Mouse (Mus musculus) heart, embryonic 10.5 days (tissue): ENCODE data around the gene Camkk2. TPM values are rescaled to one million over a fixed set of nuclear protein-coding genes. Genes with fewer than 3 reads are reported as not detected.

ENCODE experiments used
- DNase-seq: peaks from one replicate; pipeline ENCODE4 v3.0.0-alpha.2; 2017; ENCODE audit warnings: low spot score
- H3K27ac ChIP-seq: fragments of 300-500 bp; sonication (generic); 2 replicates; pipeline ENCODE4 v1.5.1; 2016; ENCODE audit warnings: mild to moderate bottlenecking
- H3K27me3 ChIP-seq: fragments of 300-500 bp; sonication (generic); 2 replicates; pipeline ENCODE4 v1.6.1; 2016; ENCODE audit warnings: mild to moderate bottlenecking; ENCODE audit not compliant: poor library complexity, insufficient read depth, severe bottlenecking
- H3K36me3 ChIP-seq: fragments of 300-500 bp; sonication (generic); 2 replicates; pipeline ENCODE4 v1.6.1; 2016; ENCODE audit warnings: mild to moderate bottlenecking, moderate library complexity
- H3K4me1 ChIP-seq: fragments of 300-500 bp; sonication (generic); 2 replicates; pipeline ENCODE4 v1.6.1; 2016; ENCODE audit warnings: mild to moderate bottlenecking
- H3K4me3 ChIP-seq: fragments of 300-500 bp; sonication (generic); 2 replicates; pipeline ENCODE4 v1.5.1; 2016; ENCODE audit warnings: mild to moderate bottlenecking, moderate library complexity
- H3K9me3 ChIP-seq: fragments of 300-500 bp; sonication (generic); 2 replicates; pipeline ENCODE4 v1.6.1; 2016; ENCODE audit warnings: mild to moderate bottlenecking, moderate library complexity
- WGBS: fragments of 180-500 bp; shearing (Covaris S2); methylation state at CpG from one replicate; pipeline ENCODE4 v1.1.7; 2016; 5-methylcytosine and 5-hydroxymethylcytosine counted together
- polyA plus RNA-seq: library from polyadenylated mRNA; unstranded; fragments of >200 nt; fragmentation: Nextera tagmentation; extraction: Ambion mirVana; gene quantifications from 2 replicates; pipeline ENCODE4 v1.2.1, GENCODE M21; 2016

Camkk2 gene
- polyA plus RNA-seq, 1 experiment from 2014 or later: 21.3 TPM

DNA sequence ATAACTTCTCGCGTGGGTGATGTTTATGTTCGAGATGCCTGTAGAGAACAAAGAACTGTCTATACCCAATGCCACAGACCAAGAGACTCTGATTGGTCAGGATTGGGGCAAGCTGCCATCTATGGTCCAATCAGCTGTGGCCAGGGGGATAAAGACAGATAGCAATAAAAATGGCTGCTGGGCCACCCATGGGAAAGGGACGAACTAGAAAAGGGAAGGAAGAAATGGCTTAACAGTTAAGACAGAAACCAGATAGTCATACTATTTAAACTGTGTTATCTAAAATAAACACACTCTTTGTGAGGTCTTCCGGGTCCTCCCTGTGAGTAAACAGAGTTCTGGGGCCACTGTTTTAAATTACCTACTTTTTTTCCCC is 78.4 kb downstream of the Camkk2 start:
- WGBS: 44% methylated on average over 5 of the region's 5 CpGs
- Histone ChIP-seq H3K27ac (no peak overlapping the region), H3K4me1 (peaks cover 11% of the 10 kb centered on the region), H3K4me3 (no peak overlapping the region), H3K36me3 (no peaks in the 10 kb centered on the region), H3K9me3 (no peaks in the 10 kb centered on the region), H3K27me3 (no peaks in the 10 kb centered on the region)
- DNase-seq: no peak

DNA sequence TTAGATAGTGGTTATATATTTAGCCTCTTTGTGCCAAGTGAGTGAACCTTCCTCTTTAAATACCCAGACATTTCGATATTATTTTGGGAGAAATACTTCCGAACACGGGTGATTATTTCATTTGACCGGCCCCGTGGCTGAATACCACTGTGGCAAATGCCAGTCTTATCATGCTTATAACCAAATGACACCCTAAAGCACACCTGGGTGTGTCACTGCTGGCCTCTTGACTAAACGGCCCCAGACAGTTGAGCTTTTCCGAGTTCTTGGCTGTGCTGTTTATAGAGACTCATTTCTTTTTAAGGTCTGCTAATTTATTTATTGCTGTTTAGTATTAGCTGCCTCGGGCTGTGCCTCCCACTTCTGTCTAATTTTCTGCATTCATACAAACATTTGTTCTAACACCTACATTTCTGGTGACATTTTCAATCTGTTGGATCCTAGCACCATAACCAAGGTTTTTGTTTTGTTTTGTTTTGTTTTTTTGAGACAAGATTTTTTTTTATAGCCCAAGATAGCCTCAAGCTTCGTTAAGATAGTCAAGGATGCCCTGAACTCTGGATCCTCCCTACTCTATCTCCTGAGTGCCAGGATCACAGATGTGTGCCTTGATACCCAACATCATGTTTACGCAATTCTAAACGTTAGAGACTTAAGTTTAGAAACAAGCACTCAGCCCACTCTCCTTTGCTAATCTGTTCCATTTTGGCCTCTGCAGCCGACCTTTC is 78.9 kb downstream of the Camkk2 start:
- H3K36me3 ChIP-seq: no peaks in the 10 kb centered on the region
- H3K4me3 ChIP-seq: no peak overlapping the region
- WGBS: 73% methylated on average over 12 of the region's 12 CpGs
- H3K27me3 ChIP-seq: no peaks in the 10 kb centered on the region
- H3K4me1 ChIP-seq: peaks cover 11% of the 10 kb centered on the region
- DNase-seq: no peak
- no peak overlapping the region for H3K27ac ChIP-seq
- no peaks in the 10 kb centered on the region for H3K9me3 ChIP-seq

DNA sequence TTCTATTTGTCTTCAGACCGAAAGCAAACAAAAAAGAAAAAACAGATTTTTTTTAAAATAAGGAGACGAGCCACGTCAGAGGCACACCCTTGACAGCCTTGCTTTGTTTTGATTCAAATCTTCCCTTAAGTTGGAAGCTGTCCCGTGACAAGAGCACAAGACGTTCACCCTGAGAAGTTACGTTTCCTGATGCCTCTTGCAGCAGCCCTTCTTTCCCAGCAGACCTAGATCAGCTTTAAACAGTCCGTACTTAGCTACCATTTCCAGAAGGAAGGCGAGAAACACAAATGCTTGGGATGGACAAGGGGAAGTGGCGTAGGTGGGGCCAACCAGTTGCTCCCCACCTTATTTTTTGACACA is 80.5 kb downstream of the Camkk2 start:
- no peak overlapping the region for H3K27ac ChIP-seq
- H3K27me3 ChIP-seq: no peaks in the 10 kb centered on the region
- no peaks in the 10 kb centered on the region for H3K36me3 ChIP-seq
- no peak for DNase-seq
- H3K4me1 ChIP-seq: peaks cover 12% of the 10 kb centered on the region
- WGBS: 68% methylated on average over 9 of the region's 9 CpGs
- H3K4me3 ChIP-seq: no peak overlapping the region
- no peaks in the 10 kb centered on the region for H3K9me3 ChIP-seq

DNA sequence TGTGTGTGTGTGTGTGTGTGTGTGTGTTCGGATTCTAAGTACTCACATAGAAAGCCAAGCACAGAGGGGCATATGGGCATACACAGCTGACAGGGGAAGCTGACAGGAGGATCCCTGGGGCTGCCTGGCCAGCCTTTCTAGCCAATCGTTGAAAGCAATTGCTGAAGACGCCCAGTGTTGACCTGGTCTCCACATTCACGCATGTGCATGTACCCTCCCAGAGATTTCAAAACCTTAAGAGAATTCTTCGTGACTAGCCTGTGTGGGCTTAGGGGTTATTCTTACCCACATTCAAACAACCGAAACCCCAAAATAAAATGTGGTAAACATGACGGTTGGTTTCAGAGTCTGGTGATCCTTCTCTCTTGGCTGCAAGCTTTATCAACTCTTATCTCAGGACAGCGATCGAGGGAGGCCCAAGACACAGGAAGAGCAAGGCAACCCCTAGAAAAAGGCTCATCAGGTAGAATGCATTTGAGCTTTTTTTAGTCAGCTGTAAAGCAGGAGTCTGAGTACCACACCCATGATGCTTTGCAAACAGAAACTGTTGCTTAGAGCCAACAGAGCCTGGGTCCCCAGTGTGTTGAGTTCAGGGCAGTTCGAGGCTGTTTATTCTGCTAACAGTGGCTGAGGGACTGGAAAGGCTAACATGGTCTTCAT is 81.0 kb downstream of the Camkk2 start:
- H3K36me3 ChIP-seq: no peaks in the 10 kb centered on the region
- no peak overlapping the region for H3K27ac ChIP-seq
- no peaks in the 10 kb centered on the region for H3K9me3 ChIP-seq
- H3K27me3 ChIP-seq: no peaks in the 10 kb centered on the region
- WGBS: 59% methylated on average over 10 of the region's 10 CpGs
- H3K4me3 ChIP-seq: no peak overlapping the region
- DNase-seq: no peak
- peaks cover 16% of the 10 kb centered on the region for H3K4me1 ChIP-seq

- Histone ChIP-seq H3K9me3 (no peaks in the 10 kb centered on the region), H3K4me3 (no peak overlapping the region), H3K27me3 (no peaks in the 10 kb centered on the region), H3K4me1 (peaks cover 16% of the 10 kb centered on the region), H3K27ac (no peak overlapping the region), H3K36me3 (no peaks in the 10 kb centered on the region)
- DNase-seq: no peak
- 85% methylated on average over 8 of the region's 8 CpGs for WGBS
Measured at GRCm38 (mm10) chr5:122695516-122695915, 83.7 kb downstream of the Camkk2 start.

DNA sequence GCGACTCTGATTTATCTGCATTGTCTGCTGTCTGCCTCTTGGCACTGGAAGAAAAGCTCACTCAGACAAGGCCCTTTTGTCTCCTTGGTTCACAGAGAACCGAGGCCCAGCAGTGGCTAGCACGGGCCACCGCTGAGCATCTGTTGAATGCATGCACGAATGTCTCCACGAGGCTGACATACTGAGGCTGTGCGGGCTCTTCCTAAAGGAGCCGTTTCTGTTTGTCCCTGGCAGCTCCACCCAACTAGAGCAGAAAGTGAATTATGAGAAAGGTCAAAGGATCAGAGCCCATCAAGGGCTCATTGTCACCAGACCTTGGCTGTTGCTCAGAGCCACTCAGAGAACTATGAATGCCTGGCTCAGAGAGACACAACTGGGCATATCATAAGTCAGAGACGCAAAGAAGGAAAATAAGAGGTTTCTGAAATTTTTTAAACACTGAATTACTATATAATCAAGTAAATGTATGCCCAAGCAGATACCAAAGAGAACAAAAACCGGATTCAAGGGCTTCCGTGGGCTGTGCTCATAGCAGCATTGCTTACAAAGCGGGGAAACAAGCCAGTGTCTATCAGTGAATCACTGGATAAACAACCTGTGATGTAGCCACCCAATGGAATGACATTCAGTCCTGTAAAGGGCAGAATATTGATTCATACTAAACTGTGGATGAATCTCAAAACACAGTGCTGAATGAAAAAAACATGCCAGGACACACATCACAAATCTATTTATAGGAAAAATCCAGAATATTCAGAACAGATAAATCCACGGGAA is 85.6 kb downstream of the Camkk2 start:
- no peak overlapping the region for H3K4me3 ChIP-seq
- H3K4me1 ChIP-seq: peaks cover 13% of the 10 kb centered on the region
- peak overlapping the region; percentile 23; the same call in 1 of the 2 replicates for H3K27ac ChIP-seq
- H3K9me3 ChIP-seq: no peaks in the 10 kb centered on the region
- DNase-seq: no peak
- WGBS: 54% methylated on average over 13 of the region's 13 CpGs
- H3K36me3 ChIP-seq: no peaks in the 10 kb centered on the region
- H3K27me3 ChIP-seq: no peaks in the 10 kb centered on the region

- 54% methylated on average over 6 of the region's 6 CpGs for WGBS
- DNase-seq: no peak
- no peaks in the 10 kb centered on the region for H3K9me3 ChIP-seq
- H3K4me1 ChIP-seq: peaks cover 6% of the 10 kb centered on the region; the same call in 1 of the 2 replicates
- no peak overlapping the region for H3K27ac ChIP-seq
- H3K4me3 ChIP-seq: no peak overlapping the region
- no peaks in the 10 kb centered on the region for H3K27me3 ChIP-seq
- no peaks in the 10 kb centered on the region for H3K36me3 ChIP-seq
Measured at GRCm38 (mm10) chr5:122690486-122690885, 88.7 kb downstream of the Camkk2 start.

DNA sequence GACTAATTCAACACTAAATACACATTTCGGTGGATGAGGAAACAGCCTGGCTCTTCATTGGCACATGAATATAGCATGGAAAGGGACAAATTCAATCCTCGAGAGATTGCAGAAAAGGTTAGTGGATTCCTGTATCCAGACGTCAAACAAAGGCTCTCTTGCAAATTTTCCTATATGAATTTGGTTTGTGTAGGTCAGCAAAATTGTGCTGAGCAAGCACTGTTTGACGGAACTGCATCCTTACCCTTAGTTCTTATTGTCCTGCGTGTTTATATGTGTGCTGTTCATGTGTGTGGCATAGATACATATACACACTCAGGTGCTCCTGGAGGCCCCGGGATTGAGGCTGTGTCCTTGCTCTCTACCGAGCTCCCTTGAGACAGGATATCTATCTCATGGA is 90.1 kb downstream of the Camkk2 start:
- Histone ChIP-seq H3K9me3 (no peaks in the 10 kb centered on the region), H3K27me3 (no peaks in the 10 kb centered on the region), H3K36me3 (no peaks in the 10 kb centered on the region), H3K4me3 (no peak overlapping the region), H3K27ac (no peak overlapping the region), H3K4me1 (peaks cover 6% of the 10 kb centered on the region; the same call in 1 of the 2 replicates)
- WGBS: 91% methylated on average over 7 of the region's 7 CpGs
- no peak for DNase-seq

- Histone ChIP-seq H3K9me3 (no peaks in the 10 kb centered on the region), H3K27ac (no peak overlapping the region), H3K4me1 (0 out of 2 replicates have a peak, but pooled peaks cover 3% of the 10 kb centered on the region), H3K4me3 (no peak overlapping the region), H3K36me3 (no peaks in the 10 kb centered on the region), H3K27me3 (no peaks in the 10 kb centered on the region)
- WGBS: 80% methylated on average over 4 of the region's 4 CpGs
- DNase-seq: no peak
Measured at GRCm38 (mm10) chr5:122687391-122687790, 91.8 kb downstream of the Camkk2 start.

- Histone ChIP-seq H3K27me3 (no peaks in the 10 kb centered on the region), H3K4me1 (0 out of 2 replicates have a peak, but pooled peaks cover 6% of the 10 kb centered on the region), H3K27ac (no peak overlapping the region), H3K4me3 (no peak overlapping the region), H3K9me3 (no peaks in the 10 kb centered on the region), H3K36me3 (no peaks in the 10 kb centered on the region)
- DNase-seq: no peak
- 69% methylated on average over 10 of the region's 10 CpGs for WGBS
Measured at GRCm38 (mm10) chr5:122683926-122684325, 95.3 kb downstream of the Camkk2 start.

DNA sequence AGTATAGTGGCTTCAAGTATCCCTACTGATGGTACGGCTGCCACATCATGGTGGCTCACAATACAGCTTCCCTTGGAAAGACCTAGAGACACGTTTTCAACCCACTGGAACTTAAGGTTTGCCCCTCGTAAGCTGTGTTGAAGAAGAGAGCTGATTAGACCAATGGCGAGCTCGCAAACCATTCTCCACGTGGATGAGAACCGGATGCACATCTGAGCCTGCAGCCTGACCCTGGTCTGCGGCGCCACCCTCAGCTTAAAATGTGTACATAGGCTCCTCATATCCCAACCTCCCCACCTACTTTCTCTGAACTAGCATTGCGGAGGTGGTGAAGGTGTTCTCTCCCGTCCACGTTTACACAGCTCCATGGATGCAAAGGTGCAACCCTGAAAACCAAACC is 97.9 kb downstream of the Camkk2 start:
- Histone ChIP-seq H3K27ac (no peak overlapping the region), H3K27me3 (no peaks in the 10 kb centered on the region), H3K4me3 (no peak overlapping the region), H3K36me3 (no peaks in the 10 kb centered on the region), H3K9me3 (no peaks in the 10 kb centered on the region), H3K4me1 (0 out of 2 replicates have a peak, but pooled peaks cover 6% of the 10 kb centered on the region)
- WGBS: 76% methylated on average over 12 of the region's 12 CpGs
- DNase-seq: no peak
